Mouse (Mus musculus): ENCODE results near the gene Fam196b.

Fam196b gene

DNA sequence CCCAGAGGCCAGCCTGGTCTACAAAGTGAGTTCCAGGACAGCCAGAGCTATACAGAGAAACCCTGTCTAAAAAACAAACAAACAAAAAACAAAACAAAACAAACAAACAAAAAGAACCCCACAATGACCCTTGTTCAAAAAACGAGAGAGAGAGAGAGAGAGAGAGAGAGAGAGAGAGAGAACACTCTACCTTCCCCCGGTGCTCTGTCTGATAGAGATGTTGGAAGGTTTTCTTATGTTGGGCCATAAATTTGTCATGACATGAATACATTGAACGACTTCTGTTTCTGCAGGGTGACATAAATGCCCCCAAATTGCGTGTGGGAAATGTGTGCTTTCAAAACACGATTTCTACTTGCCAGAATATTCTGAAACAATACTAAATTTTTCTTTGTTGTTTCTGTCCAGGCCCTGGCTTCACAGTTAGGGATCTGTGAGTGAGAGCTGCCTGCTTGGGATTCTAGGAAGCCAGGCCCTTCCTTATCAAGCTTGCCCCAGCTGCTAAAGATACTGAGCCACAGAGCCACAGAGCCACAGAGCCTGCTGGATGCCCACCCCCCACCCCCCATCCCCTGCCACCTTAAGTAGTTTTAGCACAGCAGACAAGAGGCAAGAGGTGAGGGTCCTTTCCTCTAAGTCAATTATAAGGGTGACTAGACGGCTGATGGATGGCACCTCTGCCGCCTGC is 17.9 kb downstream of the Fam196b start:
- no peak for DNase-seq (ENCODE audit: low read depth, low spot score)

GRCm38 (mm10) chr11:34337907-34338306 is 23.3 kb downstream of the Fam196b start:
- no peak for DNase-seq (ENCODE audit: low read depth, low spot score)

DNA sequence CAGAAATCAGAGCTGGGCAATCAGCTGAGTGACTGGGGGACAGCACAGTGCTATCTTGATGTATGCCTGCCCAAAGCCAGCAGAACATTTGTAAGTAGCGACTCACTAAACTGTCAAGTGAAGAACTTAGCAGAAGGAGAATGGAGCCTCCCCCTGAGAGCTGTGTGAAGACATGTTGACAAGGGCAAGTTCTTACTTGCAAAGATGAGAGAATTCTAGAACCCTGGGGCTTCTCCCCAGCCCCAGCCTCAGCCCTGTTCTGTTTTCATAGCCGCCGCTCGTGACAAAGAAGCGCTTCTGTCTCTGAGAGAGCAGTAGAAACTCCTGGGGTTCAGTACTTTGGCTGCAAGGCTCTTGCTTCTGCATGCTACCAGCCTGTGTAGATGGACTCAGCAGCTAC is 25.1 kb downstream of the Fam196b start:
- no peak for DNase-seq (ENCODE audit: low read depth, low spot score)

GRCm38 (mm10) chr11:34343742-34344307 is 29.2 kb downstream of the Fam196b start:
- DNase-seq (ENCODE audit: low read depth, low spot score) = no peak

GRCm38 (mm10) chr11:34344310-34344709 is 29.7 kb downstream of the Fam196b start:
- DNase-seq (ENCODE audit: low read depth, low spot score) = no peak

DNA sequence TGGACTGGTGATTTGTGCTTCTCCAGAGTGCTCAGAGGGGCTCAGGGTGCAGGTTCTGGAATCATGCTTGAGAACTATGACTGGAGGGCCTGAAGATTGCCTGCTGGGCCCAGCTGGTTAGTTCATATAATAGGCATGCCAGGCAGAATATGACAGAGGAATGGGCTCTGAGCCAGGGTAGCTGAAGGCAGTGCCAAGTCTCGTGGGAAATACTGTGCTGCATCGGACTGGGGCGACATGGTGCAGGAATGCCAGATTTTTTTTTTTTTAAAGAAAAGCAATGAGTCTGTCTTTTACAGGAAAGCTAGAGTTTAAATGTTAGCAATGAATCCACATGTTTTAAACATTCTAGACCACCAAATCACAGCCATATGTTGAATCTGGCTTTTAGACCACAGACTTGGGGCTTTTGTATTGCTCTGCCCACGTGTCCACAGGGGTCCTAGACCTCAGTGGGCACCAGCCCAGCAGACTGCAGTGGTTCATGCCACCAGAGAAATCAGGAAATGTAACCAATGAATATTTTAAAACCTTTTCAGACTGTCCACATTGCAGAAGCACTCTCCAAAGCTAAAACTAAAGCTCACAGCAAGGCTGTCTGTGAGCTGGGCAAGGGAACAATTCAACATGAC is 33.8 kb downstream of the Fam196b start:
- DNase-seq (ENCODE audit: low read depth, low spot score) = peak; percentile 64

DNA sequence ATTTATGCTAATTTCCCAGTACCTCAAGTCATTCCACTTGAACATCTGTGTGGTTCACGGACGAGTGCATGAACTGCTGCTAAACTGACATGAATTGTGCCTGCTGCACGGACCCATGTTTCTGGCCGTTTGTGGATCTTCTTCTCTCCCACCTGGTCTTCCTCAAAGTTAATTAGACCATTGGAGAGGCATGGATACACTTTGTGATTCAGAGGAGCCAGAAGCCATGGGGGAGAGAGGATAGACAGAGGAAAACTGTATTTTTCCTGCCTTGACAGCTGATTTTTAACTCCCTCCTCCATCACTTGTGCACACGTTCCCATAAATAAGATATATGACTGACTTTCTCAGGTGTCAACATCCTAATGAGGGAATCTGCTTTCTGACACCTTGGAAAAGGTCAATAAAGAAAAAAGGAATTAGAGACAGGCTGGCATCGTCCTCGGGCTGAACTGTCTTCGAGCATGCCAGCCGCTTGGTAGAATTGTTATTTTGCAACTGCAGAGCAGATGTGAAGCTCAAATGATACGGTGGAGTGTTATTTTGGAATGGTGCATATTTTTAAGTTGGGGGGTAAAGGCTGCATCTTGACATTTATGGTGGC is 34.9 kb downstream of the Fam196b start:
- DNase-seq (ENCODE audit: low read depth, low spot score) = no peak

- DNase-seq (ENCODE audit: low read depth, low spot score) = no peak
Observed at GRCm38 (mm10) chr11:34355406-34355805, 40.8 kb downstream of the Fam196b start.

DNA sequence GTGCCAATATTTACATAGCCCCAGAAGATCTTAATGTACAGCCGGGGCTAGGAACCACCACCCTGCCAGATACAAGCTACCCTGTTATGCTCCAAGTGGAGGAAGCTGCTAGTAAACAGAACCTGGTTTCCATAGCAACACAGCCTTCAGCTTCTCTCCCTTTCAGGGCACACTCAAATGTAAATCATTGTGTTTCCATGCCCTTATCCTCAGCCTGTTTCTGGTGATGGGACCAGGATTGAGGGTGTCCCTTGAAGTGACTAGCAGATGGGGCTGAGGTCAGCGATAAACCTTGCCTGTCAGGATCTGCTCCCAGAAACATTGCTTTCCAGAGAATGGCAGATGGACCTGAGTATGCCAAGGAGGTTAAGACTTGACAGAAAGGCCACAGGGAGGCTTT is 41.5 kb downstream of the Fam196b start:
- no peak for DNase-seq (ENCODE audit: low read depth, low spot score)

DNA sequence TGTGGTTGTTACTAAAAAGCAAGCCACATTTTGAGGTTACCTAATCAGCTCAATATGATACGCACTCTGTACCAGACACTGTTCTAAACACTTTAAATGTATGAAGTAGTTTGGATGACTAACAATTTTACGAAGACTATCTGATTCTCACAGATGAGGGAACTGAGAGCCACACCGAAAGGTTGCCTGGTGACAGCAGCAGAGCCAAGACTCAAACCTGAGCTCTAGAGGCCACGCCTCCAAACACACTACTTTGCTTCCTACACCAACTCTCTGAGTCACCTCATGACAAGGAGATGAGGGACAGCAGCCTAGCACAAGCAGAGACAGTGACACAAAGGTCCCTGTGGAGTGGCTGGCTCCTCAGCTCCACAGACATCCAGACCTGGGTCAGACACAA is 57.6 kb downstream of the Fam196b start:
- no peak for DNase-seq (ENCODE audit: low read depth, low spot score)

- no peak for DNase-seq (ENCODE audit: low read depth, low spot score)
Observed at GRCm38 (mm10) chr11:34375557-34375956, 60.9 kb downstream of the Fam196b start.

- DNase-seq (ENCODE audit: low read depth, low spot score) = no peak
Observed at GRCm38 (mm10) chr11:34377649-34378048, 63.0 kb downstream of the Fam196b start.

- no peak for DNase-seq (ENCODE audit: low read depth, low spot score)
Observed at GRCm38 (mm10) chr11:34383501-34383900, 68.9 kb downstream of the Fam196b start.

DNA sequence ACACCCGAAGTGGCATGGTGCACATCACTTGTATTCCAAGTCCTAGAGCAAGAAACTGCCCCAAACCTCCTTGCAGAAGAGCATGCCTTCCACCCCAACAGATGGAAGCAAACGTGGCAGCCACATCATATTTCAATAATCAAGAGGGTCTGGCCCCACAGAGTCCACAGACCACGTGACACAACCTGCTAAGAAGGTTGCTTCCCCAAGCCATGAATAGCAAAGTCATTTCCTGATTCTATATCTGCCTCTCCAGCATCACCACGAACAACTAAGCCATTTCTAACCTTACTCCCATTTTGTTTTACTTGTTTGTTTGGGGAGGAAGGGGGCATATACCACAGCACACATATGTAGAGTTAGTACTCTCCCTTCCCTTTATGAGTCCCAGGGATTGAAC is 69.6 kb downstream of the Fam196b start:
- DNase-seq (ENCODE audit: low read depth, low spot score) = no peak

- peak; percentile 34 for DNase-seq (ENCODE audit: low read depth, low spot score)
Observed at GRCm38 (mm10) chr11:34385001-34385688, 70.5 kb downstream of the Fam196b start.

GRCm38 (mm10) chr11:34389261-34390116 is 74.9 kb downstream of the Fam196b start:
- no peak for DNase-seq (ENCODE audit: low read depth, low spot score)

GRCm38 (mm10) chr11:34392105-34392504 is 77.5 kb downstream of the Fam196b start:
- DNase-seq (ENCODE audit: low read depth, low spot score) = no peak

- DNase-seq (ENCODE audit: low read depth, low spot score) = no peak
Observed at GRCm38 (mm10) chr11:34395802-34396201, 81.2 kb downstream of the Fam196b start.

GRCm38 (mm10) chr11:34397661-34398060 is 83.0 kb downstream of the Fam196b start:
- no peak for DNase-seq (ENCODE audit: low read depth, low spot score)

GRCm38 (mm10) chr11:34398555-34398954 is 83.9 kb downstream of the Fam196b start:
- no peak for DNase-seq (ENCODE audit: low read depth, low spot score)

GRCm38 (mm10) chr11:34401343-34401742 is 86.7 kb downstream of the Fam196b start:
- no peak for DNase-seq (ENCODE audit: low read depth, low spot score)

Data from brain, embryonic 18.5 days (tissue).